Mouse (Mus musculus) frontal cortex, postnatal 36 days (tissue): ENCODE measurements at regions not wholly inside any gene's neighbourhood (a gene's known extent, or its start where the extent isn't known, plus 50 kb on each side); places are given as distances from the start of the nearest gene placed in this dataset.
"Not testable (repeated sequence)": the region's sequence is repeated elsewhere in the genome, so short reads cannot be mapped to it uniquely, and the experiment has no call there.

Experiments
- DNase-seq, 2 experiments: peaks; one replicate each; pipeline ENCODE4 v3.0.0; 2022; ENCODE audit warnings: low spot score in 2 of 2

DNA sequence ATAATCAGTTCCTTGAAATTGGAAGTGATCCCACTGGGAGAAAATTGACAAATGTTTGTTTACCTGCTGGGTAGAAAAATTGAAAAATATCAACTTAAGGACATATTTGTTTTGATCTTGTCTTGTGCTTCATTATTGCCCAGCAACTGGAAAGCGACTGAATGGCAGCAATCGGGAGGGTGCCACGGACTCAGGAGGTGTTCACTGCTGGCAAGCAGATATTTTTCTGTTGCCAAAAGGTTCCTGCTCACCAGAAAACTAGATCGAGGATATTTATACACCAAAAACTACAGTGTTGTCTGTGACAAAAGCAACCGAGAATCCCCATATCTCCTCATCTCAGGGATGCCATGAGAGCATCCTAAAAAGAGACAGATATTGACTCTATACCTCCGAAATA is 71.4 kb downstream of the Gm21833 start:
- no peak for DNase-seq

GRCm38 (mm10) chr16:82920533-82920932 is 92.4 kb downstream of the Gm21833 start:
- no peak for DNase-seq

- DNase-seq = not testable (repeated sequence)
Observed at GRCm38 (mm10) chr16:82958951-82959350, 130.8 kb downstream of the Gm21833 start.

- DNase-seq = peak in 1 of 2 experiments; percentile 23
Observed at GRCm38 (mm10) chr16:82991705-82992104, 163.5 kb downstream of the Gm21833 start.

- no peak for DNase-seq
Observed at GRCm38 (mm10) chr16:82997861-82998260, 169.7 kb downstream of the Gm21833 start.

GRCm38 (mm10) chr16:83021311-83021710 is 193.1 kb downstream of the Gm21833 start:
- no peak for DNase-seq

- DNase-seq = no peak
Observed at GRCm38 (mm10) chr16:83063423-83063822, 235.2 kb downstream of the Gm21833 start.

DNA sequence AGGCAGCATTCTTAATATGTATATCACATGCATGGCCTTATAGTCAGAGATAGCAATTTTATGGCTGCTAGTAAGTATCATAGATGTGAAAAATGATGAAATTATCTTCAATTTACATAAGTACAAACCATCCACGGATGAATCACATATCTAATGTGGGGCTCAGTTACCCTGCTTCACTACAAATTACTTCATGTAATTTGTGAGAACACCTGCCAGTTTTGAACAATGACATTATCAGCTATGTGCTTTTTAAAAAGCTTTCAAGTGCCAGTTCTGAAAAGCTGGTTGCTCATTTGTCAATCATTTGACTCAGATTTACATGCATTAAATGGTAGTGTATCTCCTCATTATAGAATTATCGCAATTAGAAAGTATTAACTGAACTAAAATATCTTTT is 243.3 kb downstream of the Gm21833 start:
- DNase-seq = no peak

DNA sequence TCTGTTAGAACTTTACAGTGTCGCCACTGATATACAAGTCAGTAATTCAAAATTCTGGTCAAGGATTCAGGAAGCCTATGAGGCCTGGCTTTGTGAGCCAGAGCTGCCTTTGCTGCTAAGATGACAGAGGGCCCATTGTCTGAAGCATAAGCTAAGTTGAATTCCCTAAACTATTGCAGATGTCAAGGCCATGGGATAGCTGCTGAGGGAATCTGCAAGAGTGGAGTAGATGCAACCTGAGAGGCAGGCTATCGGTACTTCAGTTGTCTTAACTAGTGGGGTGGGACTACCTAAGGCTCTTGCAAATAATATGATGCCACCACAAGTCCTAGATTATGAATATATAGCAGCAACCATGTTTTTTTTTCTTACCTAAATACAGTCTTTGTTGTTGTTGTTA is 263.9 kb downstream of the Gm21833 start:
- DNase-seq = no peak

DNA sequence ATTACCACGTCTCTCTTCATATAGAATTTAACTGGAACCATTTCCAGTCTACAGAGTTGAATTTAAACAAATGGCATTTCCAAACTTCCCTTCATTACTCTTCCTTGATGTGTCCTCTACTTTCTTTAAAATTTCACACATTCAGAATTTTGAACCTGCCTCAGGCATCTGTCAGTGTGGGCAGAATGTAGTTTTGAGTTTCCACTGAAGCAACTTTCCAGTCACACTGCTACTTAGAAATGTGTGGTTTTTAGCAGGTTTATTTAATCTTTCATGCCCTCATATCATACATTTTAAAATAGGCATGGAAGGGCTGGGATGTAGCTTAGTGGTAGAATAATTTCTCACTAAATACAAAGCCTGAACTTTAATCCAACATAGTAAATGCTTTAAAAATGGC is 282.9 kb downstream of the Gm21833 start:
- DNase-seq = peak; percentile 24 to 75

DNA sequence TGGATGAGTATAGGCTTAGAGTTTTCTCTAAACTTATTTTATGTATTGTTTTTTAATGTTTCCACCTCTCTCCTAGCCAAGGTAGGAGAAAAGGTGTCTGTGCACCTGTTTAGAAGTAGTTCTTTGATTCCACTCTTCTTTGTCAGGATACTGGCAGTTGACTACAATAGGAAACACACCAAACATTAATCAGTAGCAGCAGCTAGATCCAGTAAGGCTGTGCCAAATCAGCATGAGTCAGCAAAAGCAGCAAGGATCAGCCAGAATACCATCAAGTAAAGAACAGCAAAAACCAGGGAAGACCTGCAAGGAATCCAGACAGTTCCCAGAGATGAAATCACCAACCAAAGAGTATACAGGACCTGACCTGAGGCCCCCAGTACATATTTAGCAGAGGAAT is 303.7 kb downstream of the Gm21833 start:
- no peak for DNase-seq

DNA sequence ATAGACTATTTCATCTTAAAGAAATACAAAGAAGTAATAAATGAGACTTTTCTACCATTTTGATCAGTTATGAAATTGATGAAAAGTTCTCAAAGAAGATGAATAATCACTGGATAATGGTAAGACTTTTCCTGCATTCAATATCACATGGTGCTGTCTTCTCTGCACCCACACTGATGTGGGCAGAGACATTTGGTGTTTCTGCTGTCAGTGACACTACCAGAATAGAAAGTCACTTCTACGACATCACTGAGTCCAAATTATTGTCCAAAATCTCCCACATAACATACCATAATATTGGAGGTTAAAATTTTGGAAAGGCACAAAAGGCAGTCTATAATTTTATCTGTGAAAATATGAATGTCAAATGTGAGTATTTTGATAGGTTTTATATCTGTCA is 344.8 kb downstream of the Gm21833 start:
- DNase-seq = peak in 1 of 2 experiments; percentile 34

- DNase-seq = peak; percentile 11 to 81
Observed at GRCm38 (mm10) chr16:83193441-83193953, 365.3 kb downstream of the Gm21833 start.

DNA sequence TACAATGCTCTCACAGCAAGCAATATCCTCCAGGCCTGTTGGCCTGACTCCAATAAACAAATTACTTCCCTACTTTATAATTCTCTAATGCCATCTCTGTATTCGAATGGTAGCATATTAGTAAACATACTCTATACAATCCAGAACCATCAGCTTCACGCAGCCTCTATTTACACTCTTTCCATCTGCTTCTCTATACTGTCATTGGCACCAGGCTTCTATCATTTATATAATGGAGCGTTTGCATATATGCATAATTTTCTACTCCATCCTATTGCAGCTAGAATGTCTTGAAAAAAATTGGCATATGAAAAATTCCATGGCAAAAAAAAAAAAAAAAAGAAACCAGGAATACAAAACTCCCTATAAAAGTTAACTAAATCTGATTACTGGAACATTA is 369.6 kb downstream of the Gm21833 start:
- peak in 1 of 2 experiments; percentile 13 for DNase-seq
